Mouse (Mus musculus) brain, embryonic 14.5 days (tissue): ENCODE data around the gene Vps37c.

Source experiments
- CTCF ChIP-seq: fragments of 200-500 bp; IDR thresholded peaks from 2 replicates; pipeline ENCODE4 v1.5.1; 2012; ENCODE audit warnings: inconsistent platforms, mild to moderate bottlenecking, moderate library complexity, borderline replicate concordance; ENCODE audit not compliant: insufficient read depth, insufficient read length; ENCODE audit errors: extremely low read depth
- POLR2A ChIP-seq: fragments of 200-500 bp; IDR thresholded peaks from 2 replicates; pipeline ENCODE4 v1.6.1; 2012; ENCODE audit warnings: mild to moderate bottlenecking, inconsistent platforms, borderline replicate concordance; ENCODE audit not compliant: poor library complexity, insufficient read depth, insufficient read length, severe bottlenecking; ENCODE audit errors: extremely low read depth

- TF ChIP-seq CTCF (no peak), POLR2A (no peak)
Measured at GRCm38 (mm10) chr19:10752646-10753045, 64.1 kb downstream of the Vps37c start.
